Mouse (Mus musculus) limb, embryonic 14.5 days (tissue): Measurements from ENCODE around the gene Brpf1. TPM values are rescaled to one million over a fixed set of nuclear protein-coding genes. Genes with fewer than 3 reads are reported as not detected.

Experiments
- ATAC-seq: fragments of 200-750 bp; cut with Nextera tagmentation; 2 replicates; pipeline ENCODE4 v1.8.0; 2017; ENCODE audit warnings: low read depth, moderate number of reproducible peaks, moderate TSS enrichment; ENCODE audit not compliant: low FRiP score
- DNase-seq: peaks from one replicate; pipeline ENCODE4 v3.0.0-alpha.2; 2015; ENCODE audit warnings: low spot score
- H3K27ac ChIP-seq: fragments of 300-500 bp; sonication (generic); replicated peaks from 2 replicates; pipeline ENCODE4 v1.5.1; 2014; ENCODE audit warnings: low read depth, mild to moderate bottlenecking, low read length, moderate library complexity, mixed read lengths
- H3K27me3 ChIP-seq: fragments of 300-500 bp; sonication (generic); 2 replicates; pipeline ENCODE4 v1.6.1; 2014; ENCODE audit warnings: low read length, mixed read lengths; ENCODE audit not compliant: control insufficient read depth, insufficient read depth
- H3K36me3 ChIP-seq: fragments of 300-500 bp; sonication (generic); 2 replicates; pipeline ENCODE4 v1.6.1; 2014; ENCODE audit warnings: mild to moderate bottlenecking, low read length, moderate library complexity, mixed read lengths; ENCODE audit not compliant: control insufficient read depth, insufficient read depth
- H3K4me1 ChIP-seq: fragments of 300-500 bp; sonication (generic); 2 replicates; pipeline ENCODE4 v1.6.1; 2014; ENCODE audit warnings: antibody characterized with exemption, low read length, mixed read lengths; ENCODE audit not compliant: control insufficient read depth, insufficient read depth
- H3K4me2 ChIP-seq: fragments of 300-500 bp; sonication (generic); replicated peaks from 2 replicates; pipeline ENCODE4 v1.6.1; 2014; ENCODE audit warnings: low read depth, mild to moderate bottlenecking, low read length, moderate library complexity; ENCODE audit not compliant: severe bottlenecking
- H3K4me3 ChIP-seq: fragments of 300-500 bp; sonication (generic); replicated peaks from 2 replicates; pipeline ENCODE4 v1.5.1; 2014; ENCODE audit warnings: low read length
- H3K9ac ChIP-seq: fragments of 300-500 bp; sonication (generic); 2 replicates; pipeline ENCODE4 v1.6.1; 2014; ENCODE audit warnings: mild to moderate bottlenecking, low read depth, low read length, moderate library complexity; ENCODE audit not compliant: severe bottlenecking
- H3K9me3 ChIP-seq: fragments of 300-500 bp; sonication (generic); 2 replicates; pipeline ENCODE4 v1.6.1; 2016; ENCODE audit warnings: low read length; ENCODE audit not compliant: control insufficient read depth
- POLR2A ChIP-seq: fragments of 200-500 bp; IDR thresholded peaks from 2 replicates; pipeline ENCODE4 v1.8.0; 2012; ENCODE audit warnings: inconsistent platforms, mild to moderate bottlenecking, moderate library complexity, borderline replicate concordance; ENCODE audit not compliant: insufficient read depth, insufficient read length; ENCODE audit errors: extremely low read depth
- whole genome bisulfite sequencing: fragments of 180-500 bp; shearing (Covaris S2); extraction: QIAGEN DNeasy Blood & Tissue Kit; methylation state at CpG from one replicate; pipeline ENCODE4 v1.1.7; 2014; 5-methylcytosine and 5-hydroxymethylcytosine counted together
- polyA plus RNA-seq, 2 experiments: library from polyadenylated mRNA; depleted of rRNA in 1 of 2; stranded (reverse) in 1 of 2; unstranded in 1 of 2; fragments of >200 nt; fragmentation: Nextera tagmentation in 1 of 2; extraction: Ambion mirVana in 1 of 2; gene quantifications; 2 replicates each; pipeline versions ENCODE4 v1.2.1 to v1.2.3; 2012 to 2014

The Brpf1 gene
- polyA plus RNA-seq, 2 experiments = 20.6 to 35.7 TPM

DNA sequence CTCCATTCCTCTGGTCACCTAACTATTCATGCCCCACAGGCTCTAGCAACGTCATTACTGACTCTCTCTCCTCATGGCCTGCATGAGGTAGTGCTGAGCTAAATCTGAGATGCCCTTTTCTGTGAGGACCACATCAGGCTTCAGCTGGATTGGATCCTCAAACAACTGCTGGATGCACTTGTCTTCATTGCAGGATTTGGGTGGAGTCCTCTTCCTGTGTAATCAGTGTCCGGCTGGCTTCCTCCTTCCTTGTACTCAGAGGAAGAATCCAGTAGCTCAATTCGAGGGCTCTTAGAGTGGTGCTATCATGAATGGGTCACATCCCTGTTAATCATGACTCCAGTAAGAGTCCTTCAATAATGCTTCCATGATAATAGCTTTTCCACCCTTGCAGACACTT lies 46.8 kb downstream of the Brpf1 start:
- Histone ChIP-seq H3K27ac (no peak overlapping the region), H3K27me3 (no peaks in the 10 kb centered on the region), H3K4me3 (no peak overlapping the region), H3K9ac (no peak overlapping the region), H3K9me3 (no peaks in the 10 kb centered on the region), H3K4me1 (no peaks in the 10 kb centered on the region), H3K36me3 (no peaks in the 10 kb centered on the region), H3K4me2 (no peak overlapping the region)
- DNase-seq = no peak
- ATAC-seq = no peak
- WGBS = 64% methylated on average over 3 of the region's 3 CpGs
- TF ChIP-seq POLR2A = no peak

DNA sequence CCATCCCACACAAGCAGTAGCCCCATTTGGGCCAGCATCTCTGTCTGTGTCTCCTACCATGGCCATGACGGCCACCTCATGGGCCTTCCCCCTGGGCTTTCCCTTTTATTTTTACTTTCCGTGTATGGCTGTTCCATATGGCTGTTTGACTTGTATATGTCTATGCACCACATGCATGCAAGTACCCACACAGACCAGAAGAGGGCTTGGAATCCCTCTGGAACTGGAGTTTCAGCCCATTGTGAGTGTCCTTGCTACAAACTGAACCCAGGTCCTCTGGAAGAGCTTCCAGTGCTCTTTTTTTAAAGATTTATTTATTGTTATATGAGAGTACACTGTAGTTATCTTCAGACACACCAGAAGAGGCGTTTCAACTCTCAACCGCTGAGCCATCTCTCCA lies 54.5 kb downstream of the Brpf1 start:
- no peak for TF ChIP-seq POLR2A
- H3K9me3 ChIP-seq = no peaks in the 10 kb centered on the region
- DNase-seq (no peak), ATAC-seq (no peak)
- H3K4me3 ChIP-seq = no peak overlapping the region
- 79% methylated on average over 4 of the region's 4 CpGs for WGBS
- no peak overlapping the region for H3K4me2 ChIP-seq
- H3K36me3 ChIP-seq = peaks cover 3% of the 10 kb centered on the region; the same call in 1 of the 2 replicates
- no peaks in the 10 kb centered on the region for H3K27me3 ChIP-seq
- no peaks in the 10 kb centered on the region for H3K4me1 ChIP-seq
- no peak overlapping the region for H3K9ac ChIP-seq
- no peak overlapping the region for H3K27ac ChIP-seq

DNA sequence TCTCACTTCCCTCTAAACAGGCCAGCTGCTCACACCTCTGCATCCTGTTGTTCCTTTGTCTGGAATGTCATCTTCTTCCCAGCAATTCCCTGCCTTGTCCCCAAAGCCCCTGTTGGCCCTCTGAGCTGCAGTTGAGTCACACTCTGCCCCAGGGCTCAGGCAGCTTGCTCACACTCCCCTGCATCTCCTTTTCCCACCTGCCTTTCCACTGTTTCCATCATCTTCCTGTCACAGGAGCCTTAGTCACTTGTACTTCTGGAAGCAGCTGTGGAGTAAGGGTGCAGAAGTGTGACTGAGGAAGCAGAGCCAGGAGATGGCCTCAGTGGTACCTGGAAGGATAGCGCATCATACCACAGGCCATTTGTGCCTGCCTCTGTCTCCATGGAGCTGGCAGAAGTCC lies 55.3 kb downstream of the Brpf1 start:
- no peak for TF ChIP-seq POLR2A
- no peaks in the 10 kb centered on the region for H3K27me3 ChIP-seq
- peaks cover 10% of the 10 kb centered on the region for H3K36me3 ChIP-seq
- no peaks in the 10 kb centered on the region for H3K9me3 ChIP-seq
- WGBS = 100% methylated on average over 1 of the region's 1 CpGs
- H3K9ac ChIP-seq = no peak overlapping the region
- no peaks in the 10 kb centered on the region for H3K4me1 ChIP-seq
- DNase-seq (no peak), ATAC-seq (no peak)
- no peak overlapping the region for H3K4me2 ChIP-seq
- H3K4me3 ChIP-seq = no peak overlapping the region
- no peak overlapping the region for H3K27ac ChIP-seq

DNA sequence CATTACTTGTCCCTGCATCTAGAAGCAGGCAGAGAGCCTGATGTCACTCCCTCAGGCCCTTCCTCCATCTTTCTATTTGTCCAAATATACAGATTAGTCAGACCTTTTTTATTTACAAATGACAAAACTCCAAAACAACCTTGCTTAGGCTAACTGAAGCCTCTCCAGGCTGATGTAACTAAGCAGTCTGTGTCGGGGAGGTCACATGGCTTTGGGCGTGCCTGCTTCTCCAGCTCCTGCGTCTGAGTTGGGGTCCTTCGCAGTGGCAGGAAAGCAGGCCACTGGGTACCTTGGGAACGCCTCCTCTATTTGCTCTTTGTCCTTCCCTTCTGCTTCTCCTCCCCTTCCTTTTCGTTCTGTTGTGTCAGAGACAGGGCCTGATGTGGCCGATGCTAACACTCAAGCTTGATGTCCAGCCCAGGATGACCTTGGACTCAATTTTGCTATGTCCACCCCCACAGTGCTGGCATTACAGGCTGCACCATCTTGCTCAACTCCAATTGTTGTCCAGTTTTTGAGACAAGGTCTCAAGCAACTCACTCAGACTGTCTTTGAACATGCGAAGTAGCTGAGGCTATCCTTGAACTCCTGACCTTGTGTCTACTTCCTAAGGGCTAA lies 57.7 kb downstream of the Brpf1 start:
- no peaks in the 10 kb centered on the region for H3K9me3 ChIP-seq
- no peak overlapping the region for H3K4me3 ChIP-seq
- DNase-seq (no peak), ATAC-seq (no peak)
- H3K4me1 ChIP-seq = no peaks in the 10 kb centered on the region
- no peaks in the 10 kb centered on the region for H3K27me3 ChIP-seq
- H3K27ac ChIP-seq = no peak overlapping the region
- no peak for TF ChIP-seq POLR2A
- H3K9ac ChIP-seq = no peak overlapping the region
- H3K36me3 ChIP-seq = peaks cover 30% of the 10 kb centered on the region
- WGBS = 71% methylated on average over 8 of the region's 8 CpGs
- no peak overlapping the region for H3K4me2 ChIP-seq

DNA sequence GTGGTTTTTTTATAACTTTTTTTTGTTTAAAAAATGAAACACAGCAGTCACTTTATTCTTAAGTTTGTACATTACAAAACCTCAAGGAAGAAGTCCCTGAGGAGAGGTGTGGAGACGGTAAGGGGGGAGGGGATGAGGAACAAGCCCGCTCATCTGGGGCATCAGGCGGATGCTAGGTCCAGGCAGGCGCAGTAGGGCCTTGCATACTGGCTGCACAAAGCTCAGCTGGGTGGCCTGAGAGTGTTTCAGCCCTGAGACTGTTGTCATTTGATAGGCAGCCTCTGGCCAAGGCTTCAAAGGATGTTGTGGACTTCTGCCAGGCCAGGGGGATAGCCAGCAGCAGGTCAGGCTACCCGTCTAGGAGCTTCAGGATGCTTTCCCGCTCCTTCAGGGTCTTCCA lies 59.7 kb downstream of the Brpf1 start:
- Histone ChIP-seq H3K27me3 (no peaks in the 10 kb centered on the region), H3K36me3 (peaks cover 51% of the 10 kb centered on the region), H3K27ac (no peak overlapping the region), H3K9me3 (no peaks in the 10 kb centered on the region), H3K9ac (no peak overlapping the region), H3K4me2 (no peak overlapping the region), H3K4me3 (no peak overlapping the region), H3K4me1 (no peaks in the 10 kb centered on the region)
- DNase-seq (no peak), ATAC-seq (no peak)
- no peak for TF ChIP-seq POLR2A
- WGBS = 87% methylated on average over 6 of the region's 6 CpGs

DNA sequence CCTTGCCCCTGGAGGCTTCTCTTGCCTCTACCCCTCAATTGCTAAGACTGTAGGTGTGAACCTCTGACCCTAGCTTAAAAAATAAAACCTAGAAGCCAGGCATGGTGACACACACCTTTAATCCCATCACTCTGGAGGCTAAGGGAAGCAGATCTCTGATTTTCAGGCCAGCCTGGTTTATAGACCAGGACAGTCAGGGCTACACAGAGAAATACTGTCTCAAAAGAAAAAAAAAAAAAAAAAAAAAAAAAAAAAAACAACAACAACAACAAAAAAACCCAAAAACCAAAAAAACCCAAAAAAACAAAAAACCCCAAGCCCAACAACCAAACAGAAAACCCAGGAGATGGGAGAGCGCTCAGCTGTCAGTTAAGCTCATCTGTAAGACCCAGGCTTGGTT lies 60.6 kb downstream of the Brpf1 start:
- ATAC-seq = no peak
- H3K4me1 ChIP-seq = no peaks in the 10 kb centered on the region
- no peak overlapping the region for H3K27ac ChIP-seq
- DNase-seq = no peak
- H3K27me3 ChIP-seq = no peaks in the 10 kb centered on the region
- WGBS = 100% methylated on average over 1 of the region's 1 CpGs
- no peak overlapping the region for H3K4me2 ChIP-seq
- no peak for TF ChIP-seq POLR2A
- no peak overlapping the region for H3K9ac ChIP-seq
- no peaks in the 10 kb centered on the region for H3K9me3 ChIP-seq
- peaks cover 60% of the 10 kb centered on the region for H3K36me3 ChIP-seq
- no peak overlapping the region for H3K4me3 ChIP-seq
